Mouse (Mus musculus): ENCODE results near the gene Gak. TPM values are rescaled to one million over a fixed set of nuclear protein-coding genes. Genes with fewer than 3 reads are reported as not detected.
"Not testable (repeated sequence)": the region's sequence is repeated elsewhere in the genome, so short reads cannot be mapped to it uniquely, and the experiment has no call there.

Gene Gak
- polyA plus RNA-seq, 1 experiment from 2014 or later = 45.3 TPM

- Histone ChIP-seq H3K4me2 (no peak overlapping the region), H3K9me3 (replicated peaks) (no peaks in the 10 kb centered on the region), H3K4me1 (no peaks in the 10 kb centered on the region), H3K4me3 (no peak overlapping the region), H3K27ac (no peak overlapping the region), H3K36me3 (ENCODE audit: poor library complexity, severe bottlenecking) (peaks cover 89% of the 10 kb centered on the region), H3K9ac (no peak overlapping the region), H3K27me3 (no peaks in the 10 kb centered on the region)
- no peak for ATAC-seq
- 86% methylated on average over 6 of the region's 6 CpGs for WGBS
Measured at GRCm38 (mm10) chr5:108653341-108653740, 23.8 kb upstream of the Gak start.

- H3K27me3 ChIP-seq = no peaks in the 10 kb centered on the region
- H3K36me3 ChIP-seq (ENCODE audit: poor library complexity, severe bottlenecking) = peaks cover 93% of the 10 kb centered on the region
- 56% methylated on average over 1 of the region's 1 CpGs for WGBS
- H3K9ac ChIP-seq = no peak overlapping the region
- ATAC-seq = peak; percentile 50; the same call in 1 of the 2 replicates
- H3K4me3 ChIP-seq = no peak overlapping the region
- no peak overlapping the region for H3K4me2 ChIP-seq
- H3K9me3 ChIP-seq (replicated peaks) = no peaks in the 10 kb centered on the region
- no peak overlapping the region for H3K27ac ChIP-seq
- no peaks in the 10 kb centered on the region for H3K4me1 ChIP-seq
Measured at GRCm38 (mm10) chr5:108651823-108652222, 22.3 kb upstream of the Gak start.

- peaks cover 95% of the 10 kb centered on the region for H3K36me3 ChIP-seq (ENCODE audit: poor library complexity, severe bottlenecking)
- WGBS = 87% methylated on average over 5 of the region's 5 CpGs
- H3K27ac ChIP-seq = no peak overlapping the region
- H3K4me2 ChIP-seq = no peak overlapping the region
- no peak overlapping the region for H3K9ac ChIP-seq
- H3K27me3 ChIP-seq = no peaks in the 10 kb centered on the region
- H3K4me1 ChIP-seq = no peaks in the 10 kb centered on the region
- no peak for ATAC-seq
- H3K9me3 ChIP-seq (replicated peaks) = no peaks in the 10 kb centered on the region
- no peak overlapping the region for H3K4me3 ChIP-seq
Measured at GRCm38 (mm10) chr5:108651136-108651720, 21.7 kb upstream of the Gak start.

GRCm38 (mm10) chr5:108650341-108650740 lies 20.8 kb upstream of the Gak start:
- H3K4me3 ChIP-seq = no peak overlapping the region
- ATAC-seq = no peak
- WGBS = 87% methylated on average over 7 of the region's 7 CpGs
- no peaks in the 10 kb centered on the region for H3K4me1 ChIP-seq
- no peak overlapping the region for H3K27ac ChIP-seq
- no peaks in the 10 kb centered on the region for H3K9me3 ChIP-seq (replicated peaks)
- H3K9ac ChIP-seq = no peak overlapping the region
- H3K4me2 ChIP-seq = no peak overlapping the region
- H3K27me3 ChIP-seq = no peaks in the 10 kb centered on the region
- H3K36me3 ChIP-seq (ENCODE audit: poor library complexity, severe bottlenecking) = peaks cover 95% of the 10 kb centered on the region

- Histone ChIP-seq H3K4me3 (no peak overlapping the region), H3K9ac (no peak overlapping the region), H3K9me3 (replicated peaks) (no peaks in the 10 kb centered on the region), H3K4me2 (no peak overlapping the region), H3K4me1 (no peaks in the 10 kb centered on the region), H3K27me3 (no peaks in the 10 kb centered on the region), H3K27ac (no peak overlapping the region), H3K36me3 (ENCODE audit: poor library complexity, severe bottlenecking) (peaks cover 94% of the 10 kb centered on the region)
- ATAC-seq = no peak
- 91% methylated on average over 11 of the region's 11 CpGs for WGBS
Measured at GRCm38 (mm10) chr5:108648937-108649576, 19.5 kb upstream of the Gak start.

GRCm38 (mm10) chr5:108647820-108648465 lies 18.4 kb upstream of the Gak start:
- peaks cover 89% of the 10 kb centered on the region for H3K36me3 ChIP-seq (ENCODE audit: poor library complexity, severe bottlenecking)
- H3K4me2 ChIP-seq = no peak overlapping the region
- no peaks in the 10 kb centered on the region for H3K9me3 ChIP-seq (replicated peaks)
- no peak overlapping the region for H3K4me3 ChIP-seq
- no peak overlapping the region for H3K27ac ChIP-seq
- no peak for ATAC-seq
- no peak overlapping the region for H3K9ac ChIP-seq
- H3K27me3 ChIP-seq = no peaks in the 10 kb centered on the region
- 86% methylated on average over 2 of the region's 2 CpGs for WGBS
- no peaks in the 10 kb centered on the region for H3K4me1 ChIP-seq

GRCm38 (mm10) chr5:108647311-108647710 lies 17.8 kb upstream of the Gak start:
- Histone ChIP-seq H3K4me2 (no peak overlapping the region), H3K4me1 (no peaks in the 10 kb centered on the region), H3K9ac (no peak overlapping the region), H3K27me3 (no peaks in the 10 kb centered on the region), H3K36me3 (ENCODE audit: poor library complexity, severe bottlenecking) (peaks cover 89% of the 10 kb centered on the region), H3K4me3 (no peak overlapping the region), H3K9me3 (replicated peaks) (no peaks in the 10 kb centered on the region), H3K27ac (no peak overlapping the region)
- 89% methylated on average over 2 of the region's 2 CpGs for WGBS
- no peak for ATAC-seq

- Histone ChIP-seq H3K36me3 (ENCODE audit: poor library complexity, severe bottlenecking) (peaks cover 88% of the 10 kb centered on the region), H3K27me3 (no peaks in the 10 kb centered on the region), H3K9me3 (replicated peaks) (no peaks in the 10 kb centered on the region), H3K4me3 (no peak overlapping the region), H3K27ac (no peak overlapping the region), H3K9ac (no peak overlapping the region), H3K4me1 (no peaks in the 10 kb centered on the region), H3K4me2 (no peak overlapping the region)
- WGBS = 96% methylated on average over 3 of the region's 3 CpGs
- ATAC-seq = no peak
Measured at GRCm38 (mm10) chr5:108646343-108646660, 16.7 kb upstream of the Gak start.

GRCm38 (mm10) chr5:108645651-108646342 lies 16.2 kb upstream of the Gak start:
- 88% methylated on average over 9 of the region's 9 CpGs for WGBS

GRCm38 (mm10) chr5:108643674-108644073 lies 14.1 kb upstream of the Gak start:
- Histone ChIP-seq H3K36me3 (ENCODE audit: poor library complexity, severe bottlenecking) (peaks cover 70% of the 10 kb centered on the region), H3K4me3 (no peak overlapping the region), H3K27me3 (no peaks in the 10 kb centered on the region), H3K9me3 (replicated peaks) (no peaks in the 10 kb centered on the region), H3K27ac (no peak overlapping the region), H3K4me1 (no peaks in the 10 kb centered on the region), H3K9ac (no peak overlapping the region), H3K4me2 (no peak overlapping the region)
- ATAC-seq = no peak
- WGBS = 85% methylated on average over 2 of the region's 2 CpGs

More at GRCm38 (mm10) chr5:108645651-108646342, 16.2 kb upstream of the Gak start:
- H3K9ac ChIP-seq = no peak overlapping the region
- H3K4me2 ChIP-seq = no peak overlapping the region
- no peaks in the 10 kb centered on the region for H3K9me3 ChIP-seq (replicated peaks)
- ATAC-seq = no peak
- H3K27ac ChIP-seq = no peak overlapping the region
- peaks cover 83% of the 10 kb centered on the region for H3K36me3 ChIP-seq (ENCODE audit: poor library complexity, severe bottlenecking)
- no peaks in the 10 kb centered on the region for H3K4me1 ChIP-seq
- H3K27me3 ChIP-seq = no peaks in the 10 kb centered on the region
- no peak overlapping the region for H3K4me3 ChIP-seq

GRCm38 (mm10) chr5:108636172-108636571 lies 6.6 kb upstream of the Gak start:
- H3K4me1 ChIP-seq = no peaks in the 10 kb centered on the region

GRCm38 (mm10) chr5:108634088-108634487 lies 4.5 kb upstream of the Gak start:
- not testable (repeated sequence) for H3K27ac ChIP-seq; H3K36me3 ChIP-seq (ENCODE audit: poor library complexity, severe bottlenecking); H3K4me3 ChIP-seq; H3K27me3 ChIP-seq; H3K9ac ChIP-seq; H3K4me2 ChIP-seq; H3K9me3 ChIP-seq (replicated peaks); H3K4me1 ChIP-seq; ATAC-seq
- WGBS = 77% methylated on average over 3 of the region's 3 CpGs

More at GRCm38 (mm10) chr5:108636172-108636571, 6.6 kb upstream of the Gak start:
- H3K4me2 ChIP-seq = no peak overlapping the region
- H3K36me3 ChIP-seq (ENCODE audit: poor library complexity, severe bottlenecking) = peaks cover 15% of the 10 kb centered on the region; the same call in 1 of the 2 replicates
- H3K27ac ChIP-seq = no peak overlapping the region
- H3K4me3 ChIP-seq = no peak overlapping the region
- no peaks in the 10 kb centered on the region for H3K27me3 ChIP-seq
- H3K9ac ChIP-seq = no peak overlapping the region
- no peaks in the 10 kb centered on the region for H3K9me3 ChIP-seq (replicated peaks)
- ATAC-seq = no peak
- 87% methylated on average over 4 of the region's 4 CpGs for WGBS

Data from forebrain, embryonic 13.5 days (tissue).